Mouse (Mus musculus) C2C12 (cell line): ENCODE measurements around the gene Zfp607b.

Experiments used
- CEBPB ChIP-seq: IDR thresholded peaks from one replicate; pipeline ENCODE4 v1.6.1; 2011; ENCODE audit warnings: low read depth, mild to moderate bottlenecking, control low read depth, moderate library complexity
- CTCF ChIP-seq: IDR thresholded peaks from one replicate; pipeline ENCODE4 v1.5.1; 2011; ENCODE audit not compliant: control insufficient read depth, insufficient read depth, insufficient read length
- FOSL1 ChIP-seq: IDR thresholded peaks from one replicate; pipeline ENCODE4 v1.8.0; 2011; ENCODE audit warnings: mild to moderate bottlenecking, low read length; ENCODE audit not compliant: poor library complexity, insufficient read depth, severe bottlenecking
- MAX ChIP-seq: IDR thresholded peaks from one replicate; pipeline ENCODE4 v1.6.1; 2011; ENCODE audit warnings: mild to moderate bottlenecking, control low read depth
- MYOD1 ChIP-seq: IDR thresholded peaks from one replicate; pipeline ENCODE4 v1.6.1; 2011; ENCODE audit warnings: low read depth; ENCODE audit not compliant: control insufficient read depth, insufficient read length
- MYOG ChIP-seq: IDR thresholded peaks from one replicate; pipeline ENCODE4 v1.6.1; 2011; ENCODE audit not compliant: control insufficient read depth, insufficient read length; ENCODE audit errors: extremely low read depth
- USF1 ChIP-seq: IDR thresholded peaks from one replicate; pipeline ENCODE4 v1.6.1; 2011; ENCODE audit warnings: low read depth, mild to moderate bottlenecking, control low read depth, moderate library complexity

DNA sequence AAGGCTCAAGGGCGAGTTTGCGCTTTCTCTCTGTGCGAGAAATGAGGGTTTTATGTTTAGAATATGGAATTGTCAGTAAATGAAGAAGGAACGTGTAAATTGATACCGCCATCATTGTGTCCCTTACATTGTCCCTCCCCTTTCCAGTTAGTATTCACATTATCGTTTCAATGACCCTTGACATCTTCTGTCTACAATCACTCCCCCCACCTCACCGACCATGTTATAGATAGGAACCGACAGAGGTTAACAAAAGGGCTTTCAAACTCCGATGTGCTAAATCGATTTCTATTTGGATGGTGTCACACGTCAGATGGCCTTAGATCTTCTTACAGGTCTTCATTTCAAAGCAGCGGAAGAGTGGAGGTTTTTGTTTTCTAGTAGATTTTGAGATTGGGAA is 42.8 kb downstream of the Zfp607b start:
- TF ChIP-seq CTCF = no peak
- no peak for TF ChIP-seq USF1
- no peak for TF ChIP-seq MAX
- no peak for TF ChIP-seq MYOD1
- no peak for TF ChIP-seq CEBPB
- TF ChIP-seq FOSL1 = no peak
- no peak for TF ChIP-seq MYOG
